Mouse (Mus musculus) cerebellum, adult 18-20 months (tissue): ENCODE measurements around the gene Map4k2.

Source experiments
- DNase-seq, 2 experiments: peaks; one replicate each; pipeline ENCODE4 v3.0.0; 2021

Gene Map4k2

DNA sequence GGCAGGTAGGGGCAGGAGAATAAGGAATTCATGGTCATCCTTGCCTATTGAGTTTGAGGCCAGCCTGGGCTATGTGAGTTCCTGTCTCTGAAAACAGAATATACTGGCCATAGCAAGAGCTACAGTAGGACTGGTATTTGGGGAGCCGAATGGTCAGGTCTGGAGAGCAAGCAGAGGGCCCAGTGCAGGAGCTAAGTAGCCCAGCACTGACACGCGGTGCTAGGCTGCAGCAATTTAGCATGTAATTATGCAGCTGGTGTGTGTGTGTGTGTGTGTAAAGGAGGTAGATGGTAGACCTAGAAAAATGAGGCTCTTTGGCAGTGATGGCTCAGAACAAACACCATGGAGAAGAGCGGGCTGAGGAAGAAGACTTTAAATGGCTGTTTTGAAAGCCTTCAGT, 6.7 kb downstream of the Map4k2 start:
- DNase-seq = no peak

DNA sequence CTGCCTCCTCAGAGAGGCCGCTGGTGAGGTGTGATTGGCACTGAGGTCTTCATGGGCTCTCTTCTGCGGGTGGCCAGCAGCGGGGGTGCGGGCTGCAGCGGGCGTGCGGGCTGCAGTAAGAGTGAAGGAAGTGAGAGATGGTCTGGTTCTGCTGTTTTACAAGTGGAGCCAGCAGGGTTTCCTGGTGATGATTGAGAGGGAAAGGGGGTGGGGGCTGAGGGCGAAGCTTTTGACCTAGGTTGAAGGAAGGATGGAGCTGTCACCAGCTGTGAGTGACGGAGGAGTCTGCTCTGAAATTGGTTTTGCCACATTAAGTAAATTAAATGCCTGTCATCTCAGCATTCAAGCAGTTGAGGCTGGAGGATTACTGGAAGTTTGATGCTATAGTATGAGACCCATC, 7.8 kb downstream of the Map4k2 start:
- no peak for DNase-seq

DNA sequence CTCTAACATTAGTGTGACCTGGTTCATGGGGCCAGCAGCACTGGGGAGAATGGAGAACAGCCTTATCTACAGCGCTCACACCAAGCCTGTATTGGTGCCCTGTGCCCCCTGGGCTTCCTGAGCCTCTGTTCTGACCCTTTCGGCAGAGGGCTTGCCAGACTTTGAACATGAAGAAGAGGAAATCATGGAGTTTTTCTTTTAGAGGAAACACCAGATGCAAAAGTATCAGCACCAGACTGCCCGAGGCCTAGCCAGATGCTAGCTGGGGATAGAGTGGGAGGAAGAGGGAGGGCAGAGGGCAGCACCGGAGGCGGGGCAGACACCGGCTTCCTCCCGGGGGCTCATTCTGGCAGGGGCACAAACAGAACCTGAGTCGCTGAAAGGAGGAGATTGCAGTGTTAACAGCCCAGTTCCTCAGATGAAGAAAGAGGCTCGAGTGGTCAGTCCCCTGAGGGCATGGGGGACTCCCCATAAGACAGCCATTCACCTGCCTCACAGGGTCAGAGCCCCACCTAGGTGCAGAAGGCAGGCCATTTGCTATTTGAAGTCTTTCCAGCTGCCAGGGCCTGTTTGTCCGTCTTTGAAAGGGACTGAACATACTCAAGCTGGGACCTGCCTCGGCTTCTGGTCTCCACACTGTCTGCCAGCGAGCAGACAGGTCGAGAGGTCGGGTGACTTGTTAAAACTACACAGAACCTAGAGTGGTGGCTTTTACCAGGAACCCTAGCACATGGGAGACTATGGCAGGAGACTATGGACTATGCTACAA, 8.5 kb downstream of the Map4k2 start:
- DNase-seq = no peak

DNA sequence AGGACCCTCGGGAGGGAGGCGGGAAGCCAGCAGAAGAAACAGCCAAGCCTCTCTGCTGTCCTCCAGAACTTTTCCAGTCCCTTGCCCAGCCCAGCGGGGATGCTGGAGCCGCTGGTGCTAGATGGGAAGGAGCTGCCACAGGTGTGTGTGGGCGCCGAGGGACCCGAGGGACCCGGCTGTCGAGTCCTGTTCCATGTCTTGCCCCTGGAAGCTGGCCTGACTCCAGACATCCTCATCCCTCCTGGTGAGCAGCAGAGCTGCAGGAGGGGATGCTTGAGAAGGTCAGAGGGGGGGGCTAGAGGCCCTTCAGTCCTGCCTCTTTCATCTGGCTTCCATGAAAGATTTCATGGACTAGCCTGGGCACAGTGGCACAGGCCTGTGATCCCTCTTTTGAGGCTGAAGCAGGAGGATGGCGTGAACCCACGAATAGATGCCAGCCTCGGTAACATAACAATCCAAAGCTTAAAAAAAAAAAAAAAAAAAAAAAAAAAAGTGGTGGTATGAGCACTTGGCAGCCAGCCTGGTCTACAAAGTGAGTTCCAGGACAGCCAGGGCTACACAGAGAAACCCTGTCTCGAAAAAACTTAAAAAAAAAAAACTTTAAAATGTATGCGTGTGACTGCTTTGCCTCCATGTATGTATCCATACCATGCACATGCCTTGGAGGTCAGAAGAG, 10.6 kb downstream of the Map4k2 start:
- DNase-seq = no peak

DNA sequence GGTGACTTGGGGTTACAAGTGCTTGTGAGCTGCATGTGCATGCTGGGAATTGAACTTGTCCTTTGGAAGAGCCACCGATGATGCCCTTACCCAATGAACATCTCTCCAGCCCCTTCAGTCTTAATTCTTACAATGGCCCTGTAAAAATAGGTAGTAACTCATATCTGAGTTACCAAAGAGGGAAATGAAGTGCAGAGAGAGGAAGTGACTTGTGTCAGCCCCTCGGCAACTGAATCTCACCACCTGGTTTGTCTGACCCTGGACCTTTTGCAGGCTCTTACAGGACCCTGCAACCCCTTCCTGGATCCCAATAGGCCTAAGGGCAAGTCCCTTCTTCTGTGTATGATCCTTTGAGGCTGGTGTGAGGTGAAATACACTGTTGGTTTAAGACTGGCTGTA, 11.2 kb downstream of the Map4k2 start:
- DNase-seq = no peak

DNA sequence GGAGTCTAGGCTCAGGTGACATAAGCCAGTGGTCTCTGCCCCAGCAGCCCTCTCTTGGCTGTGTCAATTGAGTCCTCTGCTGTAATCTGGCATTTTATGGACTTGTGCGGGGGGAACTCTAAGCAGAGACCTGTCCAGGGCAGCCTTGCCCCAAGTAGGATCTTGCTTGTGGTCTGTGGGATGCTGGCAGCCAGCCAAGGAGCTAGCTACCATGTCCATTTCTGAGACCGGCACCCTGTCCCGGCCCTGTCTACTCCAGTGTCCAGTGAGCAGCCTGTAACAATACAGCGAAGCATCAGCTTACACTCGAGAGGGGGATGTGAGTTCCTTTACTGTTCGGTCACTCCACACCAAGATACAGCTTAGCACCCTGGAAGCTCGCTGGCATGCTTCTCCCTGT, 13.1 kb downstream of the Map4k2 start:
- peak in 1 of 2 experiments; percentile 33 for DNase-seq

DNA sequence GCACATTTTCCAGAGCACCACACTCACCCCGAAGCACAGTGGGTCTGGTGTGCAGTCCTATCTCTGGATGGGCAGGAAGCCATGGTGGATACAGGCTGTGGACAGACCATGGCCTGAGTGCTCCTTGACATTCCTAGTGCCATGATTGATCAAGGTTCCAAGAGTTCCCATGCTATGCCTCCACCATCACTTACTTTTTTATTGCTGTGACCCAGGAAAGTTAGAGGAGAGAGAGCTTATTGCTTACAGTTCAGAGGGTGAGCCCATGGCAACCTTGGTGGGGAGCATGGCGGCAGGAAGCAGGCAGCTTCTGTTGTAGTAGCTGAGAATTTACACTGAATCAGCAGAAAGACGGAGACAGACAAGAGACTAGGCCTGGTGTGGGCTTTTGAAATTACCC, 20.4 kb downstream of the Map4k2 start:
- DNase-seq = no peak

DNA sequence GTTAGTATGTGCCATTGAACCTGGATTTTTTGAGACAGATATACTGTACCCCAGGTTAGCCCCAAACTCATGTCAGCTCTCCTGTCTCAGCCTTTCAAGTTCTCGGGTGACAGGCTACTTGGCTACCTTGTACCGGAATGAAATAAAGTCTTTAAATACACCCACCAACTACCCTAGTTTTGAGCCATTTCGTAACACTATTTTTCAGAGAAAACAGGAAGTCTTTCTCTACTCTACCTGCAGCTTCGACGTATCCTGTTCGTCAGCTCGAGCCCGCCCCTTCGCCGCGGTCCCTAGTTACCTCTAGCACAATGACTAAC, 22.1 kb downstream of the Map4k2 start:
- no peak for DNase-seq

DNA sequence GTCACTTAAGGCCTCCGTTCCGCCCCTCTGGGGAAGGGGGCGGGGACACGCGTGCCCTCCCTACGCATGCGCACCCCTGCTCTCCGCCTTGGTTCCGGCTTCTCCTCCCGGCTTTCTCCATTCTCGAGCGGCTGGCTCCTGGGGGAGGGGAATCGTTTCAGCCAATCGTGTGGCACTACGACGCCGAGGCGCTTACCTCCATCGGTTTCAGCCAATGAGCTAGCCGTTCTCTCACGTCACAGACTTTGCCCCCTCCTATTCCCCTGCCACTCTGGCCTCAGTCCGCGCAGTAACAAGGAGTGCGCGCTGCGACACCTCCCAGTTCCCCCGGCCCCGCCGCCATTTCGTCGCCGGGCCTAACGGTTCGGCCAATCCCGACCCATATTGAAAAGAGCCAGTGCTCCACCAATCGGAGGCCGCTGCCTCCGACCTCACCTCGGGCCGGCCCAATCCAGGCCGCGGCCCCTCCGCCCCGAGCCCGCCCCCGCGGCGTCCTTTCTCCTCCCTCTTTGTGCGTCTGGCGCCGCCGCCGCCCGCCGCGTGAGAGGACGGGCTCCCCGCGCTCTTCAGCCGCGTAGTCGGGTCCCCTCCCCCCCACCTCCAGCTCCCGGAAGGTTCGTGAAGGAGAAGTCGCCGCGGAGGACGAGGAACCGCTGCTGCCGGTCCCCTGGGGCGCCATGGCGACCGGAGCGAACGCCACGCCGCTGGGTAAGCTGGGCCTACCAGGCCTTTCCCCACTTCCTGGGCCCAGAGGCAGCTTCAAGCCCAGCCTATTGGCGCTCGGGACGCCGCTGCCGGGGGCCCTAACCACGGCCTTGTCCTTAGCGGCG, 22.7 kb downstream of the Map4k2 start, which contains the start of gene Sf1:
TSS of gene Sf1 (plus strand) at position 280 of the 830 bp plus-strand sequence.
- DNase-seq = peak; percentile 99 to 100

DNA sequence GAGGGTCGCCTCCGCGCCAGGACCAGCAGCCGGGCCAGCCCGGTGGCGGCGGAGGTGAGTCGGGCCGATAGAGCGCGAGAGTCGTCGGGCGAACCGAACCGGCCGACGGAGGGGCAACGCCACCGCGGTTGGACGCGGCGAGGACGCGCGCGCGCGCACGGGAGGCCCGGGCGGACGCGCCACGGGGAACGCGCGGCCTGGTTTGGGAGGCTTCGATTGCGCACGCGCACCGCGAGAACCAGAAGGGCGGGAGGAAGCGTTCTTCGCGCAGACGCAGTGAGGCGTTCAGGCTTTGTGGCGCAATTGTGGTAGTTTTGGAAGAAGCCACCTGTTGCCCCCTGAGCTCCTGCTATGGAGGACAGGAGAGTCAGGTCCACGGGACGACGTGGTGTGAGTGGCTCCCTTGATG, 23.4 kb downstream of the Map4k2 start:
- peak; percentile 93 to 97 for DNase-seq

DNA sequence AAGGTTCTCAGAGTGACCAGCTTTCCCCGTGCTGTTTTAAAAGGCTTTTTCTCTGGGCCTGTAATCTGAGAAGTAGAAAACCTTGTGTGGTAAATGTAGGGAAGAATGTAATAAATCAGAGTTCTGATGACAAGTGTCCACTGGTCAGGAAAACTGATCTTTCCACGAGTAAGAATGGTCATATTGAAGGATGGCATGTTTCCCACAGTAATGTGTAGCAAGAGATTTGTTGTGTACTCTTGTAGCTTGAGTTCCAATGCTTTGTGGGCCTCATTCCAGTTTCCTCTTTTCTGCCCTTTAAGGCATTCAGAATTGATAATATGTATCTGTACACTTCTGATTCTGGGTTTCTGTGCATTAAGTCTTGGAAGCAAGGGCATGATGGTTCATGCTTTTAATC, 23.9 kb downstream of the Map4k2 start:
- no peak for DNase-seq

DNA sequence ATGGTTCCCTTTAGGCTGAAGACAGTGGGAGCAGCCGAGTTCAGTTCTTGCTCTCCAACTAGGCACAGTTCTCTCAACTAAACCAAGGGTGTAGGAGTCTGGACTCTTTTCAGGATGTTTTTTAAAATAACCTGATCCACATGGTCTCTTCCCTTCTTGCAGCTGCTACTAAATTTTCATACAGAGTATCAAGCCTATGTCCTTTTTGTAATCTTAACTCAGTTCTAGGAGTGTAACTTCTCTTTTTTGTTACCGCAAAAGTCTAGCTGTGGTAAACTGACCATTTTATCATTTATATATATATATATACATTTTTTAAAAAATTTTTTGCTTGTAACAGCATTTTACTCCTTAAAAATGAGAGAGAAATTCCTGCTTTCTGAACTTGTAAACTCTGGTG, 29.2 kb downstream of the Map4k2 start:
- DNase-seq = no peak

DNA sequence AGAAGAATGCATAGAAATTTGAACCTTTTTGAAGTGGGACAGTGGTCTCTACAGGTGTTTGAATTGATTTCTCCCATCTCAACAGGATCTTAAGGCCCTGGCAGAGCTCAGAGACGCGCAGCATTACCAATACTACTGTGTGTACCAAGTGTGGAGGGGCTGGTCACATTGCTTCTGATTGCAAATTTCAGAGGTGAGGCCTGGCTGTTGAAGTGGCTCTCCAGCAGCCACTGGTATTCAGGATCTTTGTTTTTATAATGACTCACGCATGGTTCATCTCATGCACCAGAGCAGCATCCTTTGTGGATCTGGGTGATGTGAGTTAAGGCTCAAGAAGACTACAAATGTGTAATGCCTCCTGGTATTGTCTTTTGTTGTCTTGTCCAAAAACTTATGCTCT, 31.5 kb downstream of the Map4k2 start:
- DNase-seq = no peak

DNA sequence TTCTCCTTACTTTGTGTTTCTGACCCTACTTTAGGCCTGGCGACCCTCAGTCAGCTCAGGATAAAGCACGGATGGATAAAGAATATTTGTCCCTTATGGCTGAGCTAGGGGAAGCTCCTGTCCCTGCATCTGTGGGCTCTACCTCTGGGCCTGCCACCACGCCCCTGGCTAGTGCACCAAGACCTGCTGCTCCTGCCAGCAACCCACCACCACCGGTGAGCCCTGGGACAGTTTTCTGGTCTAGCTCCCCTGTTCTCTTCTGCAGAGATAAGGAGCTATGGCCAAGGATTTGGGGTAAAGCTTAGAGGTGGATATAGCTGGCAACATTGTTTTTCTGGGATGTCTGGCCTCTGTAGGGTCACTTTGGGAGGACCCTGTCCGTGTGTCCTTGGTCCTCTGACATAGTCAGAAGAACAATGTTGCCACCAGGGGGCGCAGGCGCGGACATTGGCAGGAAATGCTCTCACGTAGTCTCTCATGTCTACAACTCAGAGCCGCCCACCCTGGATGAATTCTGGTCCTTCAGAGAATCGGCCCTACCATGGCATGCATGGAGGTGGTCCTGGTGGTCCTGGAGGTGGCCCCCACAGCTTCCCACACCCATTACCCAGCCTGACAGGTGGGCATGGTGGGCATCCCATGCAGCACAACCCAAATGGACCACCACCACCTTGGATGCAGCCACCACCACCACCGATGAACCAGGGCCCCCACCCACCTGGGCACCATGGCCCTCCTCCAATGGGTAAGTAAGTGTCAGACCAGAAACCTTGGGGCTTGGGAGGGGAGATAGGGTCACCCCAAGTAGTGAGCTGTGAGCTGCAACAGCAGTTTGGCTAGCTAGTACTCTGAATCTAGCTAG, 32.8 kb downstream of the Map4k2 start:
- DNase-seq = peak; percentile 80 to 87

DNA sequence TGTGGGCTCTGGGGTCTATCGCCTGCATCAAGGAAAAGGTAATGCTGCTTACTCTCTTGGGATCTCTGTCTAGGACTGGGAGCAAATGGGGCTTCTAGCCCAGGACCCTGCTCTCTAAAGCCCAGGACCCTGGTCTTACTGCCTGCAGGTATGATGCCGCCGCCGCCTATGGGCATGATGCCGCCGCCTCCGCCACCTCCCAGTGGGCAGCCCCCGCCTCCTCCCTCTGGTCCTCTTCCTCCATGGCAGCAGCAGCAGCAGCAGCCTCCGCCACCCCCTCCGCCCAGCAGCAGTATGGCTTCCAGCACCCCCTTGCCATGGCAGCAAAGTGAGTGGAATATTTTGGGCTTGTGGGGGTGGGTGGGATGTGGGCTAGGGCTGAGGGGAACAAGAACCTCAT, 33.6 kb downstream of the Map4k2 start:
- no peak for DNase-seq

DNA sequence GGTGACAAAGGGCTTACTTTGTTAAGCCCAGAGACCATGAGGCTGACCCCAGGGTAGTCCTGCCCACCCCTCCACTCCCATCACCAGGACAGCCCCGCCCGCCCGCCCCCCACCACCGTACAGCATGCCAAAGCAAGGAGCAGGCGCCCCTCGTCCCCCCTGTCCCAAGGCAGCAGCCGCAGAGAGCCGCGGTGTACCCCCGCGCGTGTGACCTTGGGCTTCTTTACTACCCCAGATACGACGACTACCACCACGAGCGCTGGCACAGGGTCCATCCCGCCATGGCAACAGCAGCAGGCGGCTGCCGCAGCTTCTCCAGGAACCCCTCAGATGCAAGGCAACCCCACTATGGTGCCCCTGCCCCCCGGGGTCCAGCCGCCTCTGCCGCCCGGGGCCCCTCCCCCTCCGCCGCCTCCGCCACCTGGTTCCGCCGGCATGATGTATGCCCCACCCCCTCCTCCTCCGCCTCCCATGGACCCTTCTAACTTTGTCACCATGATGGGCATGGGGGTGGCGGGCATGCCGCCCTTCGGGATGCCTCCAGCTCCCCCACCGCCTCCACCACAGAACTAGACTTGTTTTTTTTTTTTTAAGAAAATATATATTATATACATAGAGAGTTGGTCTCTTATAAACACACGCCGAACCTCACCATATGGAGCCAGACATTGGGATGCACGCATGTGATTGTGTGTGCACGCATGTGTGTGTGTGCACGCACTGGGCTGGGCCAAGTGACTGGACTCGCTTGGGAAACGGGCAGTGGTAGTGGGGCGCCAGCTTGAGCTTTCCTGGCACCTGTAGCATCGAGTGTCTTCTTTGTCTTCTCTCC, 34.7 kb downstream of the Map4k2 start:
- no peak for DNase-seq

DNA sequence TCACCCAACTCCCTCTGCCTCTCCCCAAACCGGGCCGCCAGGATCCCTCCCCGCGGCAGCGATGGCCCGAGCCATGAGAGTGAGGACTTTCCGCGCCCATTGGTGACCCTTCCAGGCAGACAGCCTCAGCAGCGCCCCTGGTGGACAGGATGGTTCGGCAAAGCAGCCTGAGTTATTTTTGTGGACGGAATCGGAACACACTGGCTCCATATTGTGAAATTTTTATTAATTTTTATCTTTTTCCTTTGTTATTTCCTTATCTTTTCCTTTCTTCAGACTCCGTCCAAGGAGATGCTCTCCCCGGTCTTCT, 35.3 kb downstream of the Map4k2 start:
- DNase-seq = peak; percentile 73 to 81

DNA sequence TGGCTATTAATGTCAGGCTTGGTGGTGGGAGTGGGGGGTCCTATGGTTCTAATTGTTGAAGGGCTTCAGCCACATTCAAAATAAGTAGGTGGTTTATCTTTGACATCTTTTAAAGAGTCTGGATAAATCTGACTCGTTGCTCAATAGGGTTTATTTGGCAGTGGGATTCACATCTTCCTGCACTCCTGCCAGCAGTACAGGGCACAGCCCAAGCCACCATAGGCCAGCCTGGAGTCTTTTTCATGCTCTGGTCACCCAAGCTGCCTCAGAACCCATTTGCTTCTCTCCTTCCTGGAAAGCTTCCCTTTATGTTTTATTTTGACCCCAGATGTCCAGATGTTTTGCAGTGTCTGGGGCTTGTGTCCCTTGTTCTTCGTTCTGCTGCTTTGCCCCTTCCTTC, 35.7 kb downstream of the Map4k2 start:
- no peak for DNase-seq

DNA sequence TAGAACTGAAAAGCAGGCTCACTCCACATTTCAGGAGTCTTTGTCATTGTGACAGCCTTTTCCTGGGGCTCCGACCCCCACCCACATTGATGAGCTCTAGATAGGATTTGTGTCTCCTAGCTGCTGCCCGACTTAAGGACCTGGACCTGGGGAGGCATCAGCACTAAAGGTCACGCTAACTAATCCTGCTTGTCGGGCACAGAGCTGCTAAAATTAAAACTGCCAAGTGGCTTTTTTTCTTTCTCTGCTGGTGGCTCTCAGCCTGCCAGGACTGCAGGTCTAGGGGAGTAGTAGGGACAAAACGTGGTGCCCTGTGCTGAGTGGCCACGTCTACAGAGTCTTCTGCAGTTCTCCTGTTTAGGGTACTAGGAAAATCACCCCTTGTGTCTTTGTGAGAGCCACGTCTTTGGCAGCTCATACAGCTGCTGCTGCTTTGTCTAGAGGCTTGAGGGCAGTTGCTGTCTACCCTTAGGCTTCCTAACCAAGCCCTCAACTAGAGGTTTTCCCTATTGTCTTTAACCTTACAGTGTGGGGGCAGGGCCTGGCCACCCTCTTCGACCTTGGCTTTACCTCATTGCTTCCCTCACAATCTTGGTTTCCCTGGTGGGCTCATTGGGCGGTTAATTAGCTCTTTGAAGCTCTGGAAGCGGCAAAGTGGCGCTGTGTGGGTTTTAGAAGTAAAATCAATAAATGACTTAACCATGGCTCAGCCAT, 36.5 kb downstream of the Map4k2 start:
- no peak for DNase-seq

DNA sequence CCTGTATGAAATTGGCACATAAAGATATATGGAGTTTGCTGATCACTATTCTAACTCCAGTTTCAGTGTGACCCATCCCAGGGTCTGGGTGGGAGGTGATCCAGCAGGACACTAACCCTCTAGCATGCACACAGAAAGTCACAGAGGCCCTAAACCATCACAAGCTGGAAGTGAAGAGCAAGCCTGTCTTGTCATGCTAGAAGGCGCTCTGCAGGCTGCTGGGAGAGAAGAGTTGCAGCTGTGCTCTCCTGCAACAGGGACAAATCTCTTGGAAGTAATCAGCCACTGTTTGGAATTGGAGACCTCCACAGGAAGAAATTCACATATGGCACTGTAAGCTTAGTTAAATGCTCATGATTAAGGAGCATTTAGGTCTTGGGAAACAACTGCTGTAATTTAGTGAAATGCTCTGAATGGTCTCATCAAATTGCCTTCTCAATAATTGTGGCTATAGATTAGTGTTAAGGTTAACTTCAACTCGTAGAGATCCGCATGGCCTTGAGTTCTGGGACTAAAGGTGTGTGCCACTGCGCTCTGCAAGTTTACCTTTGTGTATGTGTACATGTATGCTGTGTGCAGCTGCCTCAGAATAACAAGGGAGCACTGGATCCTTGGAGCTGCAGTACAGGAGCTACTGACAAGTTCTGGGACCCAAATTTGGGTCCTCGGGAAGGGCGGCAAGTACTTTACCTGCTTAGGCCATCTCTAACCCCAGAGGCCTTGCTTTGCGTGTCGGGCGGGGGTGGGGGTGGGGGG, 39.7 kb downstream of the Map4k2 start:
- DNase-seq = no peak

DNA sequence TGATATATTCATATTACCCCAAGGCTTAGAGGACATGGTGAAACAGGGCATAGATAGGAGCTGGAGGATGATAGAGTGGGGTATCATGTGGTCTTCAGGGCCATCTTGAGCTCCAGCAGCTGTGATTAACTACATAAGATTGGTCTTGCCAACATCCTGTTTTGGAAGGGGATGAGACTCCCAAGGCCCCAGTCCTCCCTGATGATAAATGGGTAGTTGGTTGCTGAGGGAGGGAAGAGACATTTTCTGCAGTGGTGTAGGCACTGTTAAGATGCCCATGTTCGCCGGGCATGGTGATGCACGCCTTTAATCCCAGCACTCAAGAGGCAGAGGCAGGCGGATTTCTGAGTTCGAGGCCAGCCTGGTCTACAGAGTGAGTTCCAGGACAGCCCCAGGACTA, 40.3 kb downstream of the Map4k2 start:
- DNase-seq = no peak
